Mouse (Mus musculus) G1E (cell line): ENCODE measurements at regions not wholly inside any gene's neighbourhood (a gene's known extent, or its start where the extent isn't known, plus 50 kb on each side); places are given as distances from the start of the nearest gene placed in this dataset.

Experiments
- ATAC-seq: 2 replicates; pipeline ENCODE4 v1.8.0; 2016; ENCODE audit warnings: mild to moderate bottlenecking; ENCODE audit not compliant: insufficient number of reproducible peaks, poor library complexity, low FRiP score, severe bottlenecking; ENCODE audit errors: extremely low read depth
- DNase-seq: peaks from one replicate; pipeline ENCODE4 v3.0.0; 2012; ENCODE audit warnings: low spot score
- H3K27me3 ChIP-seq: 2 replicates; pipeline ENCODE4 v1.6.1; 2012; ENCODE audit warnings: mild to moderate bottlenecking, low read length, inconsistent platforms; ENCODE audit not compliant: insufficient read depth
- H3K36me3 ChIP-seq: replicated peaks from 2 replicates; pipeline ENCODE3; 2012; ENCODE audit warnings: mild to moderate bottlenecking, inconsistent platforms
- H3K4me1 ChIP-seq: 2 replicates; pipeline ENCODE4 v1.6.1; 2012; ENCODE audit warnings: low read depth, low read length, inconsistent platforms, mixed read lengths; ENCODE audit not compliant: insufficient read depth
- H3K4me3 ChIP-seq: 2 replicates; pipeline ENCODE4 v1.5.1; 2012; ENCODE audit warnings: low read depth, mild to moderate bottlenecking, inconsistent platforms, low read length, moderate library complexity, mixed read lengths
- H3K9me3 ChIP-seq: replicated peaks from 2 replicates; pipeline ENCODE4 v1.6.1; 2012; ENCODE audit warnings: inconsistent platforms
- CTCF ChIP-seq: IDR thresholded peaks from 2 replicates; pipeline ENCODE4 v1.5.1; 2012; ENCODE audit warnings: low read depth, low read length, inconsistent platforms, mixed read lengths
- GATA1 ChIP-seq: IDR thresholded peaks from 2 replicates; pipeline ENCODE4 v1.6.1; 2012; ENCODE audit warnings: borderline replicate concordance, low read length, inconsistent platforms, mixed read lengths
- GATA2 ChIP-seq: IDR thresholded peaks from 2 replicates; pipeline ENCODE4 v1.6.1; 2012; ENCODE audit warnings: low read depth, low read length, inconsistent platforms, borderline replicate concordance
- POLR2AphosphoS5 ChIP-seq: IDR thresholded peaks from 2 replicates; pipeline ENCODE4 v1.6.1; 2012; ENCODE audit warnings: low read depth, low read length, inconsistent platforms; ENCODE audit not compliant: insufficient replicate concordance
- TAL1 ChIP-seq: conservative IDR thresholded peaks from 2 replicates; pipeline ENCODE4 v1.6.1; 2012; ENCODE audit warnings: low read depth, low read length, inconsistent platforms, mixed read lengths

GRCm38 (mm10) chr8:126833471-126834453 lies 111.9 kb downstream of the Tomm20 start:
- no peaks in the 10 kb centered on the region for H3K9me3 ChIP-seq
- no peak overlapping the region for H3K4me3 ChIP-seq
- TF ChIP-seq CTCF (no peak), TAL1 (no peak)
- ATAC-seq (no peak), DNase-seq (no peak)
- no peaks in the 10 kb centered on the region for H3K36me3 ChIP-seq
- peaks cover 69% of the 10 kb centered on the region for H3K4me1 ChIP-seq
- no peaks in the 10 kb centered on the region for H3K27me3 ChIP-seq

GRCm38 (mm10) chr8:126833006-126833405 lies 112.6 kb downstream of the Tomm20 start:
- Histone ChIP-seq H3K4me1 (peaks cover 65% of the 10 kb centered on the region), H3K36me3 (no peaks in the 10 kb centered on the region), H3K4me3 (no peak overlapping the region; the same call in 1 of the 2 replicates)

GRCm38 (mm10) chr8:126832163-126832978 lies 113.3 kb downstream of the Tomm20 start:
- no peaks in the 10 kb centered on the region for H3K36me3 ChIP-seq
- no peaks in the 10 kb centered on the region for H3K27me3 ChIP-seq
- H3K4me1 ChIP-seq, result peaks cover 65% of the 10 kb centered on the region
- ATAC-seq (peak; percentile 66), DNase-seq (no peak)
- TF ChIP-seq POLR2AphosphoS5, result no peak
- TF ChIP-seq CTCF, result no peak
- no peak for TF ChIP-seq GATA2
- TF ChIP-seq GATA1, result no peak
- no peak for TF ChIP-seq TAL1
- H3K4me3 ChIP-seq, result no peak overlapping the region
- no peaks in the 10 kb centered on the region for H3K9me3 ChIP-seq

More at GRCm38 (mm10) chr8:126833006-126833405, 112.6 kb downstream of the Tomm20 start:
- peak; percentile 36; the same call in 1 of the 2 replicates for ATAC-seq
- no peaks in the 10 kb centered on the region for H3K27me3 ChIP-seq
- no peak for TF ChIP-seq CTCF
- no peak for TF ChIP-seq TAL1
- TF ChIP-seq GATA1, result no peak
- TF ChIP-seq GATA2, result no peak
- TF ChIP-seq POLR2AphosphoS5, result no peak
- no peak for DNase-seq
- H3K9me3 ChIP-seq, result no peaks in the 10 kb centered on the region

GRCm38 (mm10) chr8:126831312-126832162 lies 114.1 kb downstream of the Tomm20 start:
- no peaks in the 10 kb centered on the region for H3K27me3 ChIP-seq
- H3K4me3 ChIP-seq, result no peak overlapping the region
- ATAC-seq (no peak), DNase-seq (no peak)
- TF ChIP-seq GATA1 (no peak), POLR2AphosphoS5 (no peak), CTCF (no peak), GATA2 (no peak), TAL1 (no peak)
- H3K4me1 ChIP-seq, result peaks cover 71% of the 10 kb centered on the region
- H3K36me3 ChIP-seq, result no peaks in the 10 kb centered on the region
- H3K9me3 ChIP-seq, result no peaks in the 10 kb centered on the region

- ATAC-seq (no peak), DNase-seq (no peak)
- peaks cover 79% of the 10 kb centered on the region for H3K4me1 ChIP-seq
- H3K36me3 ChIP-seq, result no peaks in the 10 kb centered on the region
- H3K9me3 ChIP-seq, result no peaks in the 10 kb centered on the region
- H3K27me3 ChIP-seq, result no peaks in the 10 kb centered on the region
- TF ChIP-seq CTCF (no peak), GATA2 (no peak), POLR2AphosphoS5 (no peak), TAL1 (no peak), GATA1 (no peak)
- no peak overlapping the region for H3K4me3 ChIP-seq
These were observed 115.5 kb downstream of the Tomm20 start for GRCm38 (mm10) chr8:126830242-126830530.
